Mouse (Mus musculus) limb, embryonic 12.5 days (tissue): ENCODE measurements around the gene Ltbp1. TPM values are rescaled to one million over a fixed set of nuclear protein-coding genes. Genes with fewer than 3 reads are reported as not detected.

Experiments used
- ATAC-seq: fragments of 200-750 bp; cut with Nextera tagmentation; 2 replicates; pipeline ENCODE4 v1.8.0; 2017; ENCODE audit warnings: low read depth, moderate TSS enrichment; ENCODE audit not compliant: insufficient number of reproducible peaks, insufficient read depth, low FRiP score, low TSS enrichment
- H3K27ac ChIP-seq: fragments of 300-500 bp; sonication (generic); 2 replicates; pipeline ENCODE4 v1.5.1; 2016; ENCODE audit warnings: mild to moderate bottlenecking, moderate library complexity
- H3K27me3 ChIP-seq: fragments of 300-500 bp; sonication (generic); 2 replicates; pipeline ENCODE4 v1.6.1; 2016; ENCODE audit warnings: mild to moderate bottlenecking, moderate library complexity
- H3K36me3 ChIP-seq: fragments of 300-500 bp; sonication (generic); 2 replicates; pipeline ENCODE4 v1.6.1; 2016; ENCODE audit warnings: mild to moderate bottlenecking, moderate library complexity
- H3K4me1 ChIP-seq: fragments of 300-500 bp; sonication (generic); replicated peaks from 2 replicates; pipeline ENCODE4 v1.6.1; 2016
- H3K4me2 ChIP-seq: fragments of 300-500 bp; sonication (generic); 2 replicates; pipeline ENCODE4 v1.6.1; 2016; ENCODE audit warnings: mild to moderate bottlenecking, moderate library complexity
- H3K4me3 ChIP-seq: fragments of 300-500 bp; sonication (generic); replicated peaks from 2 replicates; pipeline ENCODE4 v1.5.1; 2016; ENCODE audit warnings: mild to moderate bottlenecking
- H3K9ac ChIP-seq: fragments of 300-500 bp; sonication (generic); replicated peaks from 2 replicates; pipeline ENCODE4 v1.6.1; 2016; ENCODE audit warnings: mild to moderate bottlenecking, moderate library complexity
- H3K9me3 ChIP-seq: fragments of 300-500 bp; sonication (generic); 2 replicates; pipeline ENCODE4 v1.6.1; 2016; ENCODE audit warnings: mild to moderate bottlenecking, moderate library complexity
- WGBS: fragments of 180-500 bp; shearing (Covaris S2); methylation state at CpG from one replicate; pipeline ENCODE4 v1.1.7; 2016; 5-methylcytosine and 5-hydroxymethylcytosine counted together
- polyA plus RNA-seq: library from polyadenylated mRNA; unstranded; fragments of >200 nt; fragmentation: Nextera tagmentation; extraction: Ambion mirVana; gene quantifications from 2 replicates; pipeline ENCODE4 v1.2.1, GENCODE M21; 2016

Gene Ltbp1
- polyA plus RNA-seq, 1 experiment from 2014 or later, result 43.8 TPM

- no peak overlapping the region for H3K27ac ChIP-seq
- no peaks in the 10 kb centered on the region for H3K27me3 ChIP-seq
- no peak overlapping the region for H3K4me3 ChIP-seq
- H3K9me3 ChIP-seq, result no peaks in the 10 kb centered on the region
- H3K4me1 ChIP-seq, result peaks cover 37% of the 10 kb centered on the region
- 83% methylated on average over 1 of the region's 1 CpGs for WGBS
- H3K36me3 ChIP-seq, result no peaks in the 10 kb centered on the region
- ATAC-seq, result no peak
- H3K4me2 ChIP-seq, result no peak overlapping the region
- H3K9ac ChIP-seq, result no peak overlapping the region
These were observed 198.7 kb downstream of the Ltbp1 start for GRCm38 (mm10) chr17:75204065-75204464.

- Histone ChIP-seq H3K27me3 (no peaks in the 10 kb centered on the region), H3K9me3 (no peaks in the 10 kb centered on the region), H3K27ac (no peak overlapping the region), H3K36me3 (no peaks in the 10 kb centered on the region), H3K9ac (no peak overlapping the region), H3K4me1 (peaks cover 40% of the 10 kb centered on the region), H3K4me2 (no peak overlapping the region), H3K4me3 (no peak overlapping the region)
- 25% methylated on average over 3 of the region's 3 CpGs for WGBS
- ATAC-seq, result no peak
These were observed 200.9 kb downstream of the Ltbp1 start for GRCm38 (mm10) chr17:75206281-75206680.

GRCm38 (mm10) chr17:75208164-75208698 is 202.9 kb downstream of the Ltbp1 start:
- no peak; the same call in 1 of the 2 replicates for ATAC-seq
- Histone ChIP-seq H3K9ac (no peak overlapping the region), H3K4me3 (no peak overlapping the region), H3K4me1 (peaks cover 34% of the 10 kb centered on the region), H3K4me2 (no peak overlapping the region), H3K36me3 (no peaks in the 10 kb centered on the region), H3K9me3 (no peaks in the 10 kb centered on the region), H3K27me3 (no peaks in the 10 kb centered on the region), H3K27ac (no peak overlapping the region)
- WGBS, result 42% methylated on average over 7 of the region's 7 CpGs

GRCm38 (mm10) chr17:75210526-75210925 is 205.2 kb downstream of the Ltbp1 start:
- Histone ChIP-seq H3K27ac (no peak overlapping the region), H3K4me1 (peaks cover 18% of the 10 kb centered on the region), H3K9me3 (no peaks in the 10 kb centered on the region), H3K27me3 (no peaks in the 10 kb centered on the region), H3K4me3 (no peak overlapping the region), H3K36me3 (no peaks in the 10 kb centered on the region), H3K9ac (no peak overlapping the region), H3K4me2 (no peak overlapping the region)
- no peak for ATAC-seq
- WGBS, result 94% methylated on average over 4 of the region's 4 CpGs

- 95% methylated on average over 2 of the region's 2 CpGs for WGBS
- H3K4me3 ChIP-seq, result no peak overlapping the region
- H3K9me3 ChIP-seq, result no peaks in the 10 kb centered on the region
- H3K4me1 ChIP-seq, result no peaks in the 10 kb centered on the region
- H3K27me3 ChIP-seq, result no peaks in the 10 kb centered on the region
- H3K36me3 ChIP-seq, result no peaks in the 10 kb centered on the region
- H3K4me2 ChIP-seq, result no peak overlapping the region
- no peak overlapping the region for H3K9ac ChIP-seq
- no peak overlapping the region for H3K27ac ChIP-seq
- no peak for ATAC-seq
These were observed 211.0 kb downstream of the Ltbp1 start for GRCm38 (mm10) chr17:75216362-75216761.

GRCm38 (mm10) chr17:75218700-75219099 is 213.3 kb downstream of the Ltbp1 start:
- Histone ChIP-seq H3K27me3 (no peaks in the 10 kb centered on the region), H3K4me1 (no peaks in the 10 kb centered on the region), H3K4me3 (no peak overlapping the region), H3K9ac (no peak overlapping the region), H3K36me3 (no peaks in the 10 kb centered on the region), H3K9me3 (no peaks in the 10 kb centered on the region), H3K27ac (no peak overlapping the region), H3K4me2 (no peak overlapping the region)
- WGBS, result 84% methylated on average over 6 of the region's 6 CpGs
- no peak for ATAC-seq

- Histone ChIP-seq H3K27me3 (no peaks in the 10 kb centered on the region), H3K4me1 (no peaks in the 10 kb centered on the region), H3K27ac (no peak overlapping the region), H3K9ac (no peak overlapping the region), H3K9me3 (no peaks in the 10 kb centered on the region), H3K4me3 (no peak overlapping the region), H3K36me3 (peaks cover 19% of the 10 kb centered on the region), H3K4me2 (no peak overlapping the region)
- ATAC-seq, result no peak
- 95% methylated on average over 3 of the region's 3 CpGs for WGBS
These were observed 223.0 kb downstream of the Ltbp1 start for GRCm38 (mm10) chr17:75228321-75228720.

GRCm38 (mm10) chr17:75233206-75233605 is 227.8 kb downstream of the Ltbp1 start:
- WGBS, result 86% methylated on average over 2 of the region's 2 CpGs
- H3K4me2 ChIP-seq, result no peak overlapping the region
- no peaks in the 10 kb centered on the region for H3K36me3 ChIP-seq
- no peaks in the 10 kb centered on the region for H3K4me1 ChIP-seq
- H3K27ac ChIP-seq, result no peak overlapping the region
- no peaks in the 10 kb centered on the region for H3K27me3 ChIP-seq
- ATAC-seq, result no peak
- H3K9ac ChIP-seq, result no peak overlapping the region
- no peaks in the 10 kb centered on the region for H3K9me3 ChIP-seq
- H3K4me3 ChIP-seq, result no peak overlapping the region

- 86% methylated on average over 4 of the region's 4 CpGs for WGBS
- ATAC-seq, result no peak
- no peaks in the 10 kb centered on the region for H3K9me3 ChIP-seq
- H3K4me3 ChIP-seq, result no peak overlapping the region
- no peak overlapping the region for H3K27ac ChIP-seq
- no peak overlapping the region for H3K9ac ChIP-seq
- H3K36me3 ChIP-seq, result no peaks in the 10 kb centered on the region
- H3K4me2 ChIP-seq, result no peak overlapping the region
- no peaks in the 10 kb centered on the region for H3K4me1 ChIP-seq
- H3K27me3 ChIP-seq, result no peaks in the 10 kb centered on the region
These were observed 228.6 kb downstream of the Ltbp1 start for GRCm38 (mm10) chr17:75233923-75234322.

GRCm38 (mm10) chr17:75235781-75236180 is 230.4 kb downstream of the Ltbp1 start:
- no peak overlapping the region for H3K4me3 ChIP-seq
- H3K4me2 ChIP-seq, result no peak overlapping the region
- H3K27me3 ChIP-seq, result no peaks in the 10 kb centered on the region
- peaks cover 6% of the 10 kb centered on the region; the same call in 1 of the 2 replicates for H3K4me1 ChIP-seq
- no peaks in the 10 kb centered on the region for H3K36me3 ChIP-seq
- ATAC-seq, result no peak
- 84% methylated on average over 3 of the region's 3 CpGs for WGBS
- H3K27ac ChIP-seq, result no peak overlapping the region
- no peak overlapping the region for H3K9ac ChIP-seq
- H3K9me3 ChIP-seq, result no peaks in the 10 kb centered on the region

GRCm38 (mm10) chr17:75236543-75236942 is 231.2 kb downstream of the Ltbp1 start:
- no peak overlapping the region for H3K27ac ChIP-seq
- WGBS, result 83% methylated on average over 2 of the region's 2 CpGs

GRCm38 (mm10) chr17:75237456-75237855 is 232.1 kb downstream of the Ltbp1 start:
- no peak overlapping the region for H3K27ac ChIP-seq
- H3K4me1 ChIP-seq, result peaks cover 6% of the 10 kb centered on the region; the same call in 1 of the 2 replicates
- H3K4me3 ChIP-seq, result no peak overlapping the region
- H3K9ac ChIP-seq, result no peak overlapping the region
- no peak overlapping the region for H3K4me2 ChIP-seq
- no peaks in the 10 kb centered on the region for H3K9me3 ChIP-seq
- H3K27me3 ChIP-seq, result no peaks in the 10 kb centered on the region
- 88% methylated on average over 3 of the region's 3 CpGs for WGBS
- peaks cover under 1% of the 10 kb centered on the region; the same call in 1 of the 2 replicates for H3K36me3 ChIP-seq
- no peak for ATAC-seq

More at GRCm38 (mm10) chr17:75236543-75236942, 231.2 kb downstream of the Ltbp1 start:
- no peaks in the 10 kb centered on the region for H3K27me3 ChIP-seq
- H3K9me3 ChIP-seq, result no peaks in the 10 kb centered on the region
- H3K4me1 ChIP-seq, result peaks cover 6% of the 10 kb centered on the region; the same call in 1 of the 2 replicates
- ATAC-seq, result no peak
- no peak overlapping the region for H3K4me3 ChIP-seq
- H3K4me2 ChIP-seq, result no peak overlapping the region
- no peaks in the 10 kb centered on the region for H3K36me3 ChIP-seq
- H3K9ac ChIP-seq, result no peak overlapping the region
